Mouse (Mus musculus): Measurements from ENCODE around the gene Auts2. TPM values are rescaled to one million over a fixed set of nuclear protein-coding genes. Genes with fewer than 3 reads are reported as not detected.
A peak's percentile ranks its signal among the peaks of the same experiment; 100 is the strongest.

The Auts2 gene
- polyA plus RNA-seq, 1 experiment from 2014 or later = 29.4 TPM

DNA sequence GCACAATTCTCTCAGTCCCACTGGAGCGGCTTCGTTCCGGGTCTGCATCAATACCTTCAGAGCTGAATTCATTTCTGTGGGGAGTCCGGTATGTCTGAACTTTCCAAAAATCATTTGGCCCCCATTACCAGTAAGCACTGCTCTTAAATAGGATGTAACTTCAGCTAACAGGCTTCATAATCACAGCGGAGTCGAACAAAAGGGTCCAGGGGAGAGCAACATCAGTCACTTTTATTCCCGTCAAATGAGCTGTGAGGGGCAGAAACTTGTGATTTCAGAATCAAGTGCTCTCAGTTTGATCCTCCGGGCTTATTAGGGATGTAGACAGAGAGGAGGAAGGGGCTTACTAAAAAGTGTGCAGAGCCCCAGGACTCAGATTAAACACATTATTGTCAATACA, 629.6 kb downstream of the Auts2 start:
- DNase-seq (ENCODE audit: low spot score) = no peak
- Histone ChIP-seq H3K9ac (ENCODE audit: low read depth, low read length) (no peak overlapping the region), H3K9me3 (ENCODE audit: control insufficient read depth, low read length) (no peaks in the 10 kb centered on the region), H3K27ac (replicated peaks; ENCODE audit: low read depth, low read length) (no peak overlapping the region), H3K27me3 (replicated peaks; ENCODE audit: control insufficient read depth, insufficient read depth, low read length) (no peaks in the 10 kb centered on the region), H3K4me1 (ENCODE audit: control insufficient read depth, insufficient read depth, low read length) (no peaks in the 10 kb centered on the region), H3K4me3 (ENCODE audit: low read depth, low read length) (no peak overlapping the region), H3K36me3 (ENCODE audit: control insufficient read depth, insufficient read depth, low read length) (no peaks in the 10 kb centered on the region), H3K4me2 (ENCODE audit: low read depth, low read length) (no peak overlapping the region)
- 64% methylated on average over 8 of the region's 8 CpGs for WGBS
- no peak for ATAC-seq (ENCODE audit: low read depth)

DNA sequence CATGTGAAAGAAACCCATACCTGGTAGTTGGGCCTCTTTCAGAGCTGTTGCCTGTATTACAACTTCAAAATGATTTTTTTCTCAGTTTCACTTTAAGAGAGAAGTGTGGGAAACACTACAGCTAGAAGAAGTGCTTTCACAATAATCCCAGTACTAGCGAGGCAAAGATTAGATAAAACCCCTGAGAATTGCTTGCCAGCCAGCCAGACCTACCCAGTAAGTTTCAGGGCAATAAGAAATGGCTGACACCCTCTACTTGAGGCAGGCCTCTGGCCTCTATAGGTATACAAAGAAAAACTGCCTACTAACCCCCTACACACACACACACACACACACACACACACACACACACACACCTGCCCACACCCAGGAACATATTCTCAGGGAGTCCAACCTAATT, 630.2 kb downstream of the Auts2 start:
- no peaks in the 10 kb centered on the region for H3K4me1 ChIP-seq (ENCODE audit: control insufficient read depth, insufficient read depth, low read length)
- 73% methylated on average over 1 of the region's 1 CpGs for WGBS
- ATAC-seq (ENCODE audit: low read depth) (no peak), DNase-seq (ENCODE audit: low spot score) (no peak)
- no peak overlapping the region for H3K27ac ChIP-seq (replicated peaks; ENCODE audit: low read depth, low read length)
- H3K36me3 ChIP-seq (ENCODE audit: control insufficient read depth, insufficient read depth, low read length) = no peaks in the 10 kb centered on the region
- no peak overlapping the region for H3K9ac ChIP-seq (ENCODE audit: low read depth, low read length)
- H3K4me3 ChIP-seq (ENCODE audit: low read depth, low read length) = no peak overlapping the region
- H3K27me3 ChIP-seq (replicated peaks; ENCODE audit: control insufficient read depth, insufficient read depth, low read length) = no peaks in the 10 kb centered on the region
- H3K4me2 ChIP-seq (ENCODE audit: low read depth, low read length) = no peak overlapping the region
- no peaks in the 10 kb centered on the region for H3K9me3 ChIP-seq (ENCODE audit: control insufficient read depth, low read length)

DNA sequence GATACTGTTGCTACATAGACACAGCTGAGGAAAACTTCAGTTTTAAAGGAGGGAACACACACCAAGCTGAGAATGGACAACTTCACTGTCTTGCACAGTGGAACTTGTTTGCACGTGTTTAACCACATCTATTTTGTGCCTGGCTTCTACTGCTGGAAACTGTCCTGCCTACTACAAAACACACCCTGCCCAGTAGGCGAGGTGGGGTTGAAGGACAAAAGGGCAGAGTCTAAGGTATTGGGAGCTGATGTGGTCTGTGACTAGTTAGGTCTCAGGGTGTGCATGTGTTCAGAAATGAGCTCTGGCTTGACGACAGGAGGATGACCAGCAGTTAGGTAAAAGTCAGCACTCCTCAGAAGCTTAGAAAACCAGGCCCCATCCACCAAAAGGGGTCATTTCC, 636.8 kb downstream of the Auts2 start:
- Histone ChIP-seq H3K36me3 (ENCODE audit: control insufficient read depth, insufficient read depth, low read length) (no peaks in the 10 kb centered on the region), H3K4me1 (ENCODE audit: control insufficient read depth, insufficient read depth, low read length) (no peaks in the 10 kb centered on the region), H3K27me3 (replicated peaks; ENCODE audit: control insufficient read depth, insufficient read depth, low read length) (no peaks in the 10 kb centered on the region), H3K9ac (ENCODE audit: low read depth, low read length) (no peak overlapping the region), H3K4me3 (ENCODE audit: low read depth, low read length) (no peak overlapping the region), H3K27ac (replicated peaks; ENCODE audit: low read depth, low read length) (no peak overlapping the region), H3K4me2 (ENCODE audit: low read depth, low read length) (no peak overlapping the region), H3K9me3 (ENCODE audit: control insufficient read depth, low read length) (no peaks in the 10 kb centered on the region)
- no peak for ATAC-seq (ENCODE audit: low read depth)
- no peak for DNase-seq (ENCODE audit: low spot score)
- WGBS = 82% methylated on average over 3 of the region's 3 CpGs

DNA sequence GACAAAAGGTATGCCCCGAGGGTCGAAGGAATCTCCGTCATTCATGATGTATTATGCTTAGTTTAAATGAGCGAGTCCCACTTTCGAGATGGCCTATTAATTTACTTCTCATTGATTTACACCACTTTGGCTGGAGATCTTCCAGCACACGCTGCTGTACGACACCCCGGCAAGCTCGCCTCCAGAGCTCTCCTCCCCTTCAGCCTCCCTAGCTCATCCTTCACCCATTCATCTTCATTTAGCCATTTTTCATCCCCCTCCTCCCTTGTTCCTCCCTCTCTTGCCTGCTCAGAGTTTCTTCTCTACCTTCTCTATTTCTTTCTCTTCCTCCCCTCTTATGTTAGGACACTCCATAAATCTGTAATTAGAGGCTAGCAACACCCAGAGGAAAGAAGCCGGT, 638.7 kb downstream of the Auts2 start:
- WGBS = 71% methylated on average over 10 of the region's 10 CpGs
- DNase-seq (ENCODE audit: low spot score) (no peak), ATAC-seq (ENCODE audit: low read depth) (no peak)
- Histone ChIP-seq H3K9ac (ENCODE audit: low read depth, low read length) (no peak overlapping the region), H3K9me3 (ENCODE audit: control insufficient read depth, low read length) (no peaks in the 10 kb centered on the region), H3K27me3 (replicated peaks; ENCODE audit: control insufficient read depth, insufficient read depth, low read length) (no peaks in the 10 kb centered on the region), H3K4me2 (ENCODE audit: low read depth, low read length) (no peak overlapping the region), H3K36me3 (ENCODE audit: control insufficient read depth, insufficient read depth, low read length) (no peaks in the 10 kb centered on the region), H3K4me1 (ENCODE audit: control insufficient read depth, insufficient read depth, low read length) (no peaks in the 10 kb centered on the region), H3K4me3 (ENCODE audit: low read depth, low read length) (no peak overlapping the region), H3K27ac (replicated peaks; ENCODE audit: low read depth, low read length) (no peak overlapping the region)

DNA sequence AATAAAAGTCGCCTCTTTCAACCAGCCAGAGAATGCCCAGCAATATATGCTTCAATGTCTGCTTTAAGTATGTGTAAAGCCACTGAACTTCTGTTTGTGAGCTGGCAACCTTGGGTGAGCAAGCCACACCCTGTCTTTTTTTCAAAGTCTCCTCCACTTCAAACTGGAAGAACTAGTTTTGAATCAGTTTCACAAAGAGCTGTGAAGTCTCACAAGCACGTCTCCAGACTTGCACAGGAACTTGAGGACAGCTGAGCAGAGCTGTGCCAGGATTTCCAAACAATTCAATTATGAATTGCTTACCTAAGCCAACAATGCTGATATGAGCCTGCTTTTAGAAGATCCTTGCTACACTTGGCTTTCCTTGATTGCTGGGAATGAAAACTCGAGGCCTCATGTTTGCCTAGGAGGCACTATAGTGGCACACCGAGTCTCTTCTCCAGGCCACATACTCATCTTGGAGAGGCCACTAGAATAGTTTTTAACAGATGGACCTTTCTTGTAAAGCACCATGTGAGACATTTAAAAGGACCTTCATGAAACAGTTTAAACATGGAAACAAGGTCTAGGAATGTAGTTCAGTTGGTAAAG, 645.0 kb downstream of the Auts2 start:
- DNase-seq (ENCODE audit: low spot score) (peak; percentile 89), ATAC-seq (ENCODE audit: low read depth) (peak; percentile 81; the same call in 1 of the 2 replicates)
- no peaks in the 10 kb centered on the region for H3K9me3 ChIP-seq (ENCODE audit: control insufficient read depth, low read length)
- no peaks in the 10 kb centered on the region for H3K27me3 ChIP-seq (replicated peaks; ENCODE audit: control insufficient read depth, insufficient read depth, low read length)
- H3K27ac ChIP-seq (replicated peaks; ENCODE audit: low read depth, low read length) = peak overlapping the region; percentile 36; the same call in 1 of the 2 replicates
- no peak overlapping the region for H3K4me2 ChIP-seq (ENCODE audit: low read depth, low read length)
- no peak overlapping the region for H3K9ac ChIP-seq (ENCODE audit: low read depth, low read length)
- H3K36me3 ChIP-seq (ENCODE audit: control insufficient read depth, insufficient read depth, low read length) = no peaks in the 10 kb centered on the region
- 59% methylated on average over 4 of the region's 4 CpGs for whole genome bisulfite sequencing
- no peaks in the 10 kb centered on the region; the same call in 1 of the 2 replicates for H3K4me1 ChIP-seq (ENCODE audit: control insufficient read depth, insufficient read depth, low read length)
- H3K4me3 ChIP-seq (ENCODE audit: low read depth, low read length) = no peak overlapping the region

DNA sequence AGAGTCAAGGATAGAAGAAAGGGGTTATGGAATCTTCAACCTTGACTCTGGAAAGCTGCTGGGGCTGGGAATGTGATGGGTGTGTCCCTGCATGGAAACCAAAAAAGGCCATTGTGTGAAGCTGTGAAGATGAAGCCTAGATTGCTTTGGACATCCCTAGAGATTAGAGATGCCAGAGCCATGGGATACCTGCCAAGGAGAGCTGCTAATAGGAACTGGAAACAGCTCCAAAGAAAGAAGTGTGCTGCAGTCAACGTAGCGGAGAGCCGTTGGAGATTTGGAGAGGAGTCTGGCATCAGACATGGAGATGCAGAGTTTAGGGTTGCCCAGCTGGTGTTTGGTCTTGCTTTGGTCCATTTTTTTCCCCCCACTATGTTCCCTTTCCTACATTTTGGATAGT, 656.5 kb downstream of the Auts2 start:
- Histone ChIP-seq H3K9me3 (ENCODE audit: control insufficient read depth, low read length) (no peaks in the 10 kb centered on the region), H3K27ac (replicated peaks; ENCODE audit: low read depth, low read length) (no peak overlapping the region), H3K4me2 (ENCODE audit: low read depth, low read length) (no peak overlapping the region), H3K4me1 (ENCODE audit: control insufficient read depth, insufficient read depth, low read length) (no peaks in the 10 kb centered on the region; the same call in 1 of the 2 replicates), H3K27me3 (replicated peaks; ENCODE audit: control insufficient read depth, insufficient read depth, low read length) (no peaks in the 10 kb centered on the region), H3K9ac (ENCODE audit: low read depth, low read length) (no peak overlapping the region), H3K4me3 (ENCODE audit: low read depth, low read length) (no peak overlapping the region), H3K36me3 (ENCODE audit: control insufficient read depth, insufficient read depth, low read length) (no peaks in the 10 kb centered on the region)
- DNase-seq (ENCODE audit: low spot score) (no peak), ATAC-seq (ENCODE audit: low read depth) (no peak)
- 86% methylated on average over 3 of the region's 3 CpGs for WGBS

DNA sequence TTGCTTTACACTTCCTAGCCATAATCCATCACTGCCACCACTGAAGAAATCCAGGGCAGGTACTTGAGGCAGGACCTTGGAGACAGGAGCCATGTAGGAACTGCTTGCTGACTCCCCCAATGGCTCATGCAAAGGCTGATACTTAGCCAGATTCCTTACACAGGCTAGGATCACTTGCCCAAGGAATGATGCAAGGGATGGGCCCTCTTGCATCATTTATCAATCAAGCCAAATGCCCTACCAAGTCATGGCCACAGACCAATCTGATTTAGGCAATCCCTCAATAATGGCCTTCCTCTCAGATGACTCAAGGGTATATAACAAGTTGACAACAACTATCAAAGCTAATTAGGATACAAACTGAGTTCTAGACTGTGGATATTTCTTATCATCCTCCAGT, 666.6 kb downstream of the Auts2 start:
- H3K27me3 ChIP-seq (replicated peaks; ENCODE audit: control insufficient read depth, insufficient read depth, low read length) = no peaks in the 10 kb centered on the region
- H3K36me3 ChIP-seq (ENCODE audit: control insufficient read depth, insufficient read depth, low read length) = no peaks in the 10 kb centered on the region
- no peak overlapping the region for H3K4me3 ChIP-seq (ENCODE audit: low read depth, low read length)
- no peak overlapping the region for H3K4me2 ChIP-seq (ENCODE audit: low read depth, low read length)
- H3K9ac ChIP-seq (ENCODE audit: low read depth, low read length) = no peak overlapping the region
- no peaks in the 10 kb centered on the region for H3K4me1 ChIP-seq (ENCODE audit: control insufficient read depth, insufficient read depth, low read length)
- no peak for DNase-seq (ENCODE audit: low spot score)
- H3K9me3 ChIP-seq (ENCODE audit: control insufficient read depth, low read length) = no peaks in the 10 kb centered on the region
- ATAC-seq (ENCODE audit: low read depth) = no peak
- H3K27ac ChIP-seq (replicated peaks; ENCODE audit: low read depth, low read length) = no peak overlapping the region

DNA sequence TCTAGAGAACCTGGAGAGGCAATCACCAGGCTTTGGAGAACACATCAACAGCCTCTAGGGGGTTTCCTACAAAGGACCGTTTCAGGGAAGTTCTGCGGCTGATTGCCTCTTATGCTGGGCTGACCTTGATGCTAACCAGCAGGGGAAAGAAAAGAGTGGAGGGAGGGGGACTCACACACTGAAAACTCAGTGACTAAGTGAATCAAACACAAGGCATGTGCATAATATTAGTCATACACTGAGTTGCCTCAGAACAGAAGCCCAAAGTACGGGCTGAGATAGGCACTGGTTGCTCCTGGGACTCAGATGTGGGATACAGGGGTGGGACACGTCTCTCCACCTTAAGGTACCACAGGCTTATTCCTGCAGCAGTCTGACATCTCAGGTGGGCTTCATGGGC, 667.2 kb downstream of the Auts2 start:
- Histone ChIP-seq H3K4me3 (ENCODE audit: low read depth, low read length) (no peak overlapping the region), H3K4me2 (ENCODE audit: low read depth, low read length) (no peak overlapping the region), H3K9ac (ENCODE audit: low read depth, low read length) (no peak overlapping the region), H3K9me3 (ENCODE audit: control insufficient read depth, low read length) (no peaks in the 10 kb centered on the region), H3K4me1 (ENCODE audit: control insufficient read depth, insufficient read depth, low read length) (no peaks in the 10 kb centered on the region), H3K27ac (replicated peaks; ENCODE audit: low read depth, low read length) (no peak overlapping the region), H3K27me3 (replicated peaks; ENCODE audit: control insufficient read depth, insufficient read depth, low read length) (no peaks in the 10 kb centered on the region), H3K36me3 (ENCODE audit: control insufficient read depth, insufficient read depth, low read length) (no peaks in the 10 kb centered on the region)
- WGBS = 67% methylated on average over 4 of the region's 4 CpGs
- DNase-seq (ENCODE audit: low spot score) = no peak
- no peak for ATAC-seq (ENCODE audit: low read depth)

DNA sequence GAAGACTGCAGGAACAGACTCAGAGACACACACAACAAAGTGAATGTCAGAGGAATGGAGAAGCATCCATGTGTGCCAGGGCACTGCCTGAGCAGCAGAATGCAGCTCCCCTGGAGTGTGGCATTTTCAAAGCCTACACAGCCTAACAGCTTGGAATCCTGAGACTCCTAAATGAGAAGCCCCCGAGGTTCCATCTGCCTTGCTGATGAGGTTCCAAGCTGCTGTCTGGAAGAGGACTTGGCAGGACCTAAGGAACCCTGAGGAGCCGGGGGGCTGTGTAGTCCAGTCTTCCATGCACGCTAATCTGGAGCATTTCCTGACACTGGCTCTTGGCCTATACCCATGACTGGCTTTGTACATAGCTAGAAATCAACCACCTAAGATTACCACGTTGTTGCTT, 670.0 kb downstream of the Auts2 start:
- H3K4me3 ChIP-seq (ENCODE audit: low read depth, low read length) = no peak overlapping the region
- no peaks in the 10 kb centered on the region for H3K27me3 ChIP-seq (replicated peaks; ENCODE audit: control insufficient read depth, insufficient read depth, low read length)
- H3K4me1 ChIP-seq (ENCODE audit: control insufficient read depth, insufficient read depth, low read length) = no peaks in the 10 kb centered on the region
- no peak for DNase-seq (ENCODE audit: low spot score)
- no peak overlapping the region for H3K4me2 ChIP-seq (ENCODE audit: low read depth, low read length)
- WGBS = 83% methylated on average over 4 of the region's 4 CpGs
- H3K27ac ChIP-seq (replicated peaks; ENCODE audit: low read depth, low read length) = no peak overlapping the region
- no peak for ATAC-seq (ENCODE audit: low read depth)
- H3K9me3 ChIP-seq (ENCODE audit: control insufficient read depth, low read length) = no peaks in the 10 kb centered on the region
- no peaks in the 10 kb centered on the region for H3K36me3 ChIP-seq (ENCODE audit: control insufficient read depth, insufficient read depth, low read length)
- no peak overlapping the region for H3K9ac ChIP-seq (ENCODE audit: low read depth, low read length)
